Mouse (Mus musculus): ENCODE results near the gene Spdya. TPM values are rescaled to one million over a fixed set of nuclear protein-coding genes. Genes with fewer than 3 reads are reported as not detected.

The Spdya gene
- polyA plus RNA-seq (2012): not detected in 2 replicates

DNA sequence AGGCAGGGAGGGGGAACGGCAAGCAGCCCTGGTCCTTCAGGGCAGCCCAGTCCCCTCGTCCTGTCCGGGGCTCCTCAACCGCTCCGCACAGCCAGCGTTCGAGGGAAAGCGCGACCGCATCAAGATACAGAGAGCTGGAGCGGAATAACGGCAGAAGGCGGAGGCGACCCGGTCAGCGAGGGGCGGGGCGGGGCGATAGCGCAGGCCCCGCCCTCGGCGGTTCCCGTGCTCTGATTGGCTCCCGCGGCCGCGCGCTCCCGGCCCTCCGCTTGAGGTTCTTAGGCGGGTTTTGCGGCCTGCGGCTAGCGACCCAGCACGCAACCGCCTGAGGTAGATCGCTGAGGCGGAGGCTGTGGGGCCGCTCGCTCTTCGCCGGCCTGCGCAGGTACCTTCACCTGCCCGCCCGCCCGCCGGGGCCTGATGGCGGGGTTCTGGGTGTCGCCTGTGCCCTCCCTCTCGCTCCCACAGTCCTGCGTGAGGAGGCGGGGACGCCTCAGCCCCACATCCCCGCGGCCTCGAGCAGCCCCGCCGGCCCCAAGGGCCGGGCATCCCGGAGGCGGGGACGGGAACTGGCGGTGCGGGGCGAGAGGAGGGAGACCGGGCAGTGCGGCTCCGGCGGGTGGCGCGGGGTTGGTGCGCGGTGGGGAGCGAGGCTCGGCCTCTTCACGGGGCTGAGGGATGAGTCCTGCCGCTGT is at the start of gene Spdya:
Spdya (plus strand) TSS at position 305 of the 695 bp plus-strand sequence.

DNA sequence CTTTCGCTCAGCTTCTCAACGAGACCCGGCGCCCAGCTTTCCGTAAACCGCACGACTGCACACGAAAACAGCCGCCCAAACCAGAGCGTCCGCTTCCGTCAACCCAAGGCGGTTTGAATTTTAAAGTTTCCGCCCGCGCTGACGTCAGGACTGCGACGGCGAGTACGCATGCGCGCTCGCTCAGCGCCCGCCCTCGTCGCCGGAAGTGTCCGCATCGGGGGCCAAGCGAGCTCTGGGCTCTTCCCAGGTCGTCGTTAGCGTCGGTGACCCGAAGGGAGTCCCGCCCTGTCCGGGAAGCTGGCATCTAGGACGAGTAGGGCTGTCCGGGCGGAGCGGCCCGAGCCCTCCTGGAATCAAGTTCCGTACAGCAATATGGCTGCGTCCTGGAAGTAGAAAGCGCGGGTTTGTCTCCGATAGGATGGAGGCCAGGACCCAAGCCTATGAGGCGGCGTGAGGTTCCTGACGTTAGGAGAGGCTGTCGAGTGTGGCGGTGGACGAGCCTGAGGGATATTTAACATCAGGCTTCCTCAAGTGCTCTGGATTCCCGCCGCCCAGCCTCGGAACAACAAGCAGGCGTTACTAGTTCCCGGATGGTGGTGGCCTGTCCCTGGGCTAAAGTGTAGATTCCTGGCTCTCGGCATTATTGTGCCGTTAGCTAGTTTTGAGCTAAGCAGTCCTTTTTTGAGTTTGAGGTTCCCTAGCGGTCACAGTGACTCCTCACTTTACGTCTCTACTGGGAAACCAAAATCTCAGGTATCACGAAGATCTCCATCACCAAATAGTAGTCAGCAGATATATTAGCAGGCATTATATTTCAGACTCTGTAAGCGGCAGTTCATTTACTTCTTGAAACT is 24.9 kb upstream of the Spdya start, which contains the start of gene Ndc80:
Ndc80 (minus strand) TSS at position 147 of the 854 bp plus-strand sequence.

DNA sequence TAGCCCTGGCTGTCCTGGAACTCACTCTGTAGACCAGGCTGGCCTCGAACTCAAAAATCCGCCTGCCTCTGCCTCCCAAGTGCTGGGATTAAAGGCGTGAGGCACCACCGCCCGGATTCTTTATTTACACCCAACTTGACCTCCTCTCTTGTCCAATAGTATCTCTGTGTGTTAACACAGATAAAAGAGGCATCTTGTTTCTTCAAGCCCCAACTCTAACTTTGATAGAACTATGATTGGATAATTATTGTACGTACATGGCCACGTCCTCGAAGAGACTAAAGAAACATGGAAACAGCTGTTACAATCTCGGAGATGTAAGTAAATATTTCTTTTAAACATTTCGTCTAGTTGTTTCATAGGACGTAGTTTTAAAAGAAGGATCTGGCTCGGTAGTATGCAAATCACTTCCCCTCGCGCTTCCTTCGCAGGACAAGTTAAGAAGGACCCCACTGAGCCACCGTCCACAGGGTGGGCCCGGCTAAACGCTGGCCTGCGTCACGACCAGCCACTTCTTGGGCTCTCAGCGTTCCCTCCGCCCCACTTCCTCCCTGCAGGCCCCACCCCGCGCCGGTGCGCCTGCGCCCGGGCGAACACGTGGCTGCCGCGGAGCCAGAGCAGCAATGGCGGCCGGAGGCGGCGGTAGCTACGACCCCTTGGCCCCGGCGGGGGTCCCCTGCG is 63.9 kb downstream of the Spdya start, which contains the start of gene Wdr43:
Wdr43 (plus strand) TSS at position 258 of the 681 bp plus-strand sequence.

Other genes with a start within 250 kb of the Spdya start
- gene Emilin2, start 240.1 kb upstream of the Spdya start, polyA plus RNA-seq (2012): 121 and 137 TPM in 2 replicates
- gene Gm4707, start 92.1 kb upstream of the Spdya start, polyA plus RNA-seq (2012): 0.12 TPM in 1 of 2 replicates, not detected in the other
- gene Smchd1, start 76.7 kb upstream of the Spdya start, polyA plus RNA-seq (2012): 5.7 and 6.6 TPM in 2 replicates
- 4.3 and 4.4 TPM in 2 replicates for gene Ndc80, start 25.2 kb upstream of the Spdya start, polyA plus RNA-seq (2012)
- gene Wdr43, start 63.8 kb downstream of the Spdya start, polyA plus RNA-seq (2012): 42.7 and 59.2 TPM in 2 replicates
- gene Togaram2, start 121.2 kb downstream of the Spdya start, polyA plus RNA-seq (2012): 0.17 and 0.45 TPM in 2 replicates
- not detected in 2 replicates for gene Pcare, start 200.8 kb downstream of the Spdya start, polyA plus RNA-seq (2012)
- not detected in 2 replicates for gene Clip4, start 216.4 kb downstream of the Spdya start, polyA plus RNA-seq (2012)

All from megakaryocyte-erythroid progenitor cell, adult 5 weeks (primary cell).